Mouse (Mus musculus): ENCODE measurements at regions not wholly inside any gene's neighbourhood (a gene's known extent, or its start where the extent isn't known, plus 50 kb on each side); places are given as distances from the start of the nearest gene placed in this dataset.
A peak's percentile ranks its signal among the peaks of the same experiment; 100 is the strongest.
"Not testable (repeated sequence)": the region's sequence is repeated elsewhere in the genome, so short reads cannot be mapped to it uniquely, and the experiment has no call there.

DNA sequence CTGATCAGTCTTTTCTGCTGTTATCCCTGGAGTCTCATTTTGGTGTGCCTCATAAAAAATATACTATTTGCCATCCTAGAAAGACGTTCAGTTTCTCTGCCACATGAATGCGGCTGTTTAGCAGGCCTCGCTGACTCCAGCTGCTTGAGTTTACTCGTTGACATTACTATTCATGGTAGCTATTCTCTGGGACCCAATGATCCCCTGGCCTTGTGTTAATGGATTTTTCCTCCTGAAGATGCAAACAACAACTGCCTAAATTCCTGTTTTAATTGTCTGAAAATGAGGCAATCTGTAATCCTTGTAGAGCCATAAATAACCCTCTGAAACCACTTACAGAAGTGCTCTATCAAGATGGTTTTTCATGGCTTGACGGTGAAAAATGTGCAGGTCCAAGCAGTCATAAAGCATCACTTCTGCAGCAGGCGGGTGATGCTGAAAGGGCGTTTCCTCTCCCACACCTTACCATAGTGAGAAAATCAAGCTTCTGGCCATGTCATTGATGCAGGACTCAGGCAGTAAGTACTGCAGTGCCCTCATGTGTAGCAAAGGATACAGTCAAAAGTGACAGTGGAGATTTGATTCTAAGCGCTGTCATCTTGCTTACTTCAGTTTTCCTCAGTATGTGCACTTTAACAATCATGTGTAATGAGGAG, 419.7 kb upstream of the Lrp1b start:
- DNase-seq: no peak

- peak; percentile 51 for DNase-seq
These were observed 444.3 kb upstream of the Lrp1b start for GRCm38 (mm10) chr2:43097560-43098233.

GRCm38 (mm10) chr2:43119862-43120261, 435.3 kb upstream of the Kynu start:
- DNase-seq: no peak

- DNase-seq: no peak
These were observed 401.6 kb upstream of the Kynu start for GRCm38 (mm10) chr2:43153574-43153973.

GRCm38 (mm10) chr2:43182105-43182504, 373.0 kb upstream of the Kynu start:
- DNase-seq: no peak

DNA sequence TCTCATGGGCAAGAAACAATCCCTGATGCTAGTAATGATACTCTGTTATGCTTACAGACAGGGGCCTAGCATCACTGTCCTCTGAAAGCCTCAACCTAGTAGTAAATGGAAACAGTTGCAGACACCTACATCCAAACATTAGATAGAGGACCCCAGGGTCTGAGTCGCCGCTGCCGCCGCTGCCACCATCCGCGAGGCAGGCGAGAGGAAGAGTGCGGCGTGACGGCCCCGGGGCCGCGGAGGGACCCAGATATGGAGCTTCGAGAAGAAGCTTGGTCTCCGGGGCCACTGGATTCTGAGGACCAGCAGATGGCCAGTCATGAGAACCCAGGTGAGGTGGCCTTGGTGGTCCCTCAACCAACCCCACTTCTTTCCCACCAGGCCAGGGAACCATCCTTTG, 359.6 kb upstream of the Kynu start:
- DNase-seq: not testable (repeated sequence)

GRCm38 (mm10) chr2:43208223-43208622, 346.9 kb upstream of the Kynu start:
- DNase-seq: no peak

DNA sequence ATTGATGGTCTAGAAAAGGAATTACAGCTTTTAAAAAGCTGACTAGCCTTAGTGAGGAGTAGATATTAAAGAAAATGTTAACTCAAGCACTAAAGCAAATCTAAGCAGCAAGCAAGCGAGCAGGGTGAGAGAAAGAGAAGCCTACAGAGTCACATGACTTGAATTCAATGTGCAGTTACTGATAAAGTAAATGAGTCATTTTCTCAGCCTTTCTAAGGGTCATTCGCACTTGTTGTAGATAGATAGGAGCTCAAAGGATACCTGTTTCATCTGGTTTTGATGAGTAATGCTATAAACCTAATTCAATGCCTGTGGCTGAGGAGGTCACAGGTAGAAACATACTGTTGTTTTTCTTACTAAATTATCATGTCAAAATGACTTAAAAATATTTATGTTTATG, 341.2 kb upstream of the Kynu start:
- no peak for DNase-seq

- DNase-seq: no peak
These were observed 338.0 kb upstream of the Kynu start for GRCm38 (mm10) chr2:43217119-43217518.

DNA sequence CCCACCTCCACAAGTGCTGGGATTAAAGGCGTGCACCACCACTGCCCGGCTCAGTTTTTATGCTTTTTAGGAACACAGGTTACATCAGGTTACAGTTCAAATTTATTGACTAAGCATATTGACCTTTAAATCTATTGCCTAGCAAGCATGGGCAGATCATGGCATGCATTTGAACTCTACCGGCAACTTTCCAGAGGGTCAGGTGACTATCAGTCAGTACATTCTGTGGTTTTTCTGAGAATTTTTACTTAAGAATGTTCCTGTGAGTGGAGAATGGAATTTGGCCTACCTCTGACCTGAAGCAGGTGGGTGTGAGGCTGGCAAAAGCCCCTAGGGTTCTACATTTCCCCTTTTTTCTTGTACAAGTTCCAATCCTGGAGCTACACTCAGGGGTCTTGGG, 332.4 kb upstream of the Kynu start:
- DNase-seq: no peak

GRCm38 (mm10) chr2:43224728-43225127, 330.4 kb upstream of the Kynu start:
- DNase-seq: not testable (repeated sequence)

- no peak for DNase-seq
These were observed 308.3 kb upstream of the Kynu start for GRCm38 (mm10) chr2:43246786-43247185.

GRCm38 (mm10) chr2:43248671-43249070, 306.5 kb upstream of the Kynu start:
- no peak for DNase-seq

- no peak for DNase-seq
These were observed 300.4 kb upstream of the Kynu start for GRCm38 (mm10) chr2:43254709-43255108.

GRCm38 (mm10) chr2:43270802-43271201, 284.3 kb upstream of the Kynu start:
- no peak for DNase-seq

- no peak for DNase-seq
These were observed 283.0 kb upstream of the Kynu start for GRCm38 (mm10) chr2:43272080-43272479.

DNA sequence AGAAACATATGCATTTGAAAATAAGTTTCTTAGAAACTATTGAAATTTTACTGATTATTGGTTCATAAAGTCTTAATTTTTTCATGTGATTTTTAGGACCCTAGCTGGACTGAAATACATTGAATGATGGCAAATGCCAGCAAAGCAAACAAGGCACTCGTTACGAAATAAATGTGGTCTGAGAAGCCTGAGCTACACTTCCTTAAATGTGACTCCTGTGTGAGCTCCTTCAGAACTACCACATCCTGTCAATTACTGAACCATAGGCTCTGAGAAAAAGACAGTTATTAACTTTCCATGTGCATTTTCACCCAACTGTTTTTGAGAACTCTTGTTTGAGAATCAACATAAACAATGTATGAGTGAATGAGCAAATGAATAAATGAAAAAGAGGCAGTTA, 281.1 kb upstream of the Kynu start:
- DNase-seq: no peak

- DNase-seq: no peak
These were observed 259.3 kb upstream of the Kynu start for GRCm38 (mm10) chr2:43295801-43296200.

DNA sequence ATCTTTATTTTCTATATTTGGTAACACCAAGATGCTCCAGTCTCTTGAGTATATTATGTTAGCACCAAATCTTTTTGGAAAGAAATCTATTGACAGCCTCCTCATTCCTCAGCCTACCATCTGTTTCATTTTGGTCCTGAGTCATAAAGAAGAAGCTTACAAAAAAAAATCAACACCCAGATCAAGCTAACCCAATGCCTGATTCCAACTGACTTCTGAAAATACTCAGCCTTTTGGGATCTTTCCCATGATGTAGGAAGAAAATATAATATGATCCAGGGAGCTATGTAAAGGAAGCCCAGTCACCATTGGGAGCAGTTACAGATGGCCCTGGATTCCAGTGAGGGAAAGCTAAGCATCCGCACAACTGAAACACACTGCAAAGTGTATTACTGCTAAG, 231.3 kb upstream of the Kynu start:
- no peak for DNase-seq

GRCm38 (mm10) chr2:43364301-43364700, 190.8 kb upstream of the Kynu start:
- DNase-seq: no peak

DNA sequence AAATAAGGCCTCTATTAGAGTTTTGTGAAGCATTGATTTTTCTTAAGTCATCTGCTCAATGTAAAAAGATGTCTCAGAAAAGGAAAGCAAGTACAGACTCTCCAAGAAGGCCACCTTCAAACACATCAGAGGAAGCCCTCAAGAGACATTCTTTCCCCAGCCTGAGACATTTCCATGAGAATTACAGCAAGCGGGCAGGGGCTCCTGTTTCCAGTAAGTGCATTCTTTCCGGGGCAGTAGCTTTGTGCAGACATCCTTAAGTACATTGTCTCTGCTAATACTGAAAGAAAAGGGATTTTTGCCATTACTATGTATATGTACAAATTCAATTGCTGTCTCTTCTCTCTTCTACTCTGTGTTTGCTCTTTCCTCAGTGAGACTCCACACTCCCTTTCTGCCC, 189.3 kb upstream of the Kynu start:
- no peak for DNase-seq

- no peak for DNase-seq
These were observed 151.8 kb upstream of the Kynu start for GRCm38 (mm10) chr2:43403348-43403747.

GRCm38 (mm10) chr2:43404163-43404967, 150.8 kb upstream of the Kynu start:
- no peak for DNase-seq

DNA sequence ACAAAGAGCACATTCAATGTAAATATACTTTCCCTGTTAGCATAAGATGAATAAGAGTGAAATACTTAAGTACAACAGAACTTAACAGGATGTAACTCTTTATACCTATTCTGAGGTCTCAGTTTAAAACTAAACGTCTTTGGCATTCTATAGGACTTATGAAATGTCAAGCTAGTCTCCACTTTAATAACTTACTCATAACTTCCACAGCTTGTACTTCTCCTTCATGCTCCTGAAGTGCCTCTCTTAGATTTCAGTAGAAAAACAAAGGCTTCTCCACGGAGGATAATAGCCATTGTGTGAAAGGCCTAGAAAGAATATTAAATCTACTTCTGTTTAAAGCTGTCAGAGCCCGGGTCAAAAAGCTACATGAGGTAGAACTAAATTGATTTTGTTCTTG, 117.9 kb upstream of the Kynu start:
- no peak for DNase-seq
